Mouse (Mus musculus) lung, adult 2 months (tissue): ENCODE measurements around the gene Dmpk.

Experiments
- CTCF ChIP-seq: fragments of 200-500 bp; IDR thresholded peaks from 2 replicates; pipeline ENCODE4 v1.5.1; 2011; ENCODE audit warnings: mild to moderate bottlenecking, low read length, control low read depth; ENCODE audit not compliant: insufficient read depth
- POLR2A ChIP-seq: fragments of 200-500 bp; IDR thresholded peaks from 2 replicates; pipeline ENCODE4 v1.6.1; 2011; ENCODE audit warnings: low read depth, mild to moderate bottlenecking, control low read depth, low read length, borderline replicate concordance; ENCODE audit errors: extremely low read depth

- TF ChIP-seq CTCF: no peak
- no peak for TF ChIP-seq POLR2A
These were observed 34.6 kb downstream of the Dmpk start, which contains the start of gene Gm4969 for GRCm38 (mm10) chr7:19118028-19118771.
